Comparison of ENCODE assay signal across 16 mouse cellular contexts in genomic region chr7:105465505-105465904, GRCm38 (mm10). TPM values are rescaled to one million over a fixed set of nuclear protein-coding genes. Genes with fewer than 3 reads are reported as not detected.
DNase-seq lines count a peak whose midpoint lies in the region; ATAC-seq lines count a peak whose summit lies in the region.
"Not testable (repeated sequence)": the region's sequence is repeated elsewhere in the genome, so short reads cannot be mapped to it uniquely, and the experiment has no call there.
"Had no signal": no experiment of that assay in that cellular context is flagged by ENCODE, and none has a peak within 500 bp of the region (broad histone marks: within the 10 kb centered on the region; RNA-seq: fewer than 3 reads in every experiment).

No protein-coding gene starts in this region.

- H3K36me3 ChIP-seq in lung, embryonic 16.5 days (ENCODE audit: control insufficient read depth, insufficient read depth, low read length): not testable (repeated sequence)

- intact Hi-C loops in left cerebral cortex, postnatal 10 days (cut with DNase I): loop anchor here (5.0 kb wide), 1 partner anchor 38 kb away; the partner anchor contains the start of gene Cckbr

- H3K27me3 ChIP-seq in lung, embryonic 16.5 days (ENCODE audit: control insufficient read depth, insufficient read depth, low read depth, low read length): not testable (repeated sequence)

- not testable (repeated sequence) for H3K4me3 ChIP-seq in lung, embryonic 16.5 days (ENCODE audit: low read length)

- not testable (repeated sequence) for H3K9ac ChIP-seq in lung, embryonic 16.5 days (ENCODE audit: low read length)

- 63% methylated on average over 5 of the region's 5 CpGs for WGBS in lung, embryonic 16.5 days

- not testable (repeated sequence) for H3K4me2 ChIP-seq in lung, embryonic 16.5 days (ENCODE audit: low read depth, low read length)

- not testable (repeated sequence) for H3K27ac ChIP-seq in lung, embryonic 16.5 days (ENCODE audit: low read length)

- H3K9me3 ChIP-seq in lung, embryonic 16.5 days (ENCODE audit: control insufficient read depth, low read length): not testable (repeated sequence)

- not testable (repeated sequence) for H3K4me1 ChIP-seq in lung, embryonic 16.5 days (replicated peaks; ENCODE audit: control insufficient read depth, insufficient read depth, low read length)

- peak; percentile 95 for ATAC-seq in frontal cortex, adult (ENCODE audit: low TSS enrichment)
- 0 out of 2 replicates have a peak, but pooled peaks have one; percentile 10 for ATAC-seq in lung, embryonic 16.5 days (ENCODE audit: low read depth)

- peak; percentile 22 for DNase-seq in NIH3T3 (ENCODE audit: low read depth)
- peak; percentile 64 to 88 for DNase-seq in frontal cortex, postnatal 36 days (ENCODE audit: low spot score in 2 of 2)
- DNase-seq in left cerebral cortex, adult 18-20 months (ENCODE audit: low spot score in 2 of 2): peak; percentile 68 to 74
- peak; percentile 45 to 54 for DNase-seq in left cerebral cortex, postnatal 10 days (ENCODE audit: extremely low spot score in 1 of 2, low spot score in 2 of 2)
- peak; percentile 68 to 84 for DNase-seq in right cerebral cortex, postnatal 10 days (ENCODE audit: low spot score in 2 of 2)
- peak; percentile 8 for DNase-seq in right cerebral cortex, postnatal 4 days

RNA-seq across cellular contexts. Expression of gene Cavin3, which starts 16.6 kb away (rescaled TPM):
- 10 to 100 TPM; 17.9 to 19.8 TPM for total RNA-seq in left cerebral cortex, adult 18-20 months (2021)
- total RNA-seq in left cerebral cortex, postnatal 10 days (2021): 10 to 100 TPM; 11.1 to 13.4 TPM
- polyA plus RNA-seq in lung, embryonic 16.5 days (2015; fragmentation: Nextera tagmentation; extraction: Ambion mirVana): 90.2 and 97.1 TPM in 2 replicates
- polyA plus RNA-seq: activated CD4-positive, CD25-positive, alpha-beta regulatory T cell, adult 4 months had no signal

RNA-seq across cellular contexts. Expression of gene Cckbr, which starts 40.0 kb away (rescaled TPM):
- total RNA-seq in left cerebral cortex, adult 18-20 months (2021): 10 to 100 TPM; 68.3 to 74.4 TPM
- total RNA-seq in left cerebral cortex, postnatal 10 days (2021): 10 to 100 TPM; 28.8 to 35.4 TPM
- 0.26 and 0.60 TPM in 2 replicates for polyA plus RNA-seq in lung, embryonic 16.5 days (2015; fragmentation: Nextera tagmentation; extraction: Ambion mirVana)
- total RNA-seq: adrenal gland, adult 18-20 months; adrenal gland, postnatal 14 days; gastrocnemius, adult 2 months; gastrocnemius, postnatal 25 days; granulocyte monocyte progenitor cell, adult 5-6 weeks; heart, postnatal 36 days had no signal
- polyA plus RNA-seq: activated CD4-positive, CD25-positive, alpha-beta regulatory T cell, adult 4 months; heart, postnatal 0 days had no signal

Comparison
In these comparisons a context has a peak if more than half of its experiments do, and no peak if none do; other contexts are left out.
1. DNase-seq: peak in every context shown above with its lines; median percentile 76 in frontal cortex, postnatal 36 days; 76 in right cerebral cortex, postnatal 10 days; 71 in left cerebral cortex, adult 18-20 months; 50 in left cerebral cortex, postnatal 10 days; 22 in NIH3T3; 8 in right cerebral cortex, postnatal 4 days.